Mouse (Mus musculus) midbrain, embryonic 12.5 days (tissue): Measurements from ENCODE around the gene Fndc9. TPM values are rescaled to one million over a fixed set of nuclear protein-coding genes. Genes with fewer than 3 reads are reported as not detected.

Experiments used
- ATAC-seq: fragments of 200-750 bp; cut with Nextera tagmentation; 2 replicates; pipeline ENCODE4 v1.8.0; 2017; ENCODE audit warnings: low read depth, moderate TSS enrichment, moderate library complexity; ENCODE audit not compliant: low FRiP score
- H3K27ac ChIP-seq: fragments of 300-500 bp; sonication (generic); replicated peaks from 2 replicates; pipeline ENCODE4 v1.5.1; 2016; ENCODE audit warnings: mild to moderate bottlenecking
- H3K27me3 ChIP-seq: fragments of 300-500 bp; sonication (generic); 2 replicates; pipeline ENCODE4 v1.6.1; 2016; ENCODE audit warnings: mild to moderate bottlenecking
- H3K36me3 ChIP-seq: fragments of 300-500 bp; sonication (generic); 2 replicates; pipeline ENCODE4 v1.6.1; 2016
- H3K4me1 ChIP-seq: fragments of 300-500 bp; sonication (generic); 2 replicates; pipeline ENCODE4 v1.6.1; 2016
- H3K4me2 ChIP-seq: fragments of 300-500 bp; sonication (generic); replicated peaks from 2 replicates; pipeline ENCODE4 v1.6.1; 2016; ENCODE audit warnings: mild to moderate bottlenecking, moderate library complexity
- H3K4me3 ChIP-seq: fragments of 300-500 bp; sonication (generic); 2 replicates; pipeline ENCODE4 v1.5.1; 2016; ENCODE audit warnings: mild to moderate bottlenecking
- H3K9ac ChIP-seq: fragments of 300-500 bp; sonication (generic); replicated peaks from 2 replicates; pipeline ENCODE4 v1.6.1; 2016; ENCODE audit warnings: mild to moderate bottlenecking, moderate library complexity
- H3K9me3 ChIP-seq: fragments of 300-500 bp; sonication (generic); 2 replicates; pipeline ENCODE4 v1.6.1; 2016; ENCODE audit warnings: mild to moderate bottlenecking
- WGBS: fragments of 180-500 bp; shearing (Covaris S2); methylation state at CpG from one replicate; pipeline ENCODE4 v1.1.7; 2016; 5-methylcytosine and 5-hydroxymethylcytosine counted together
- polyA plus RNA-seq: library from polyadenylated mRNA; unstranded; fragments of >200 nt; fragmentation: Nextera tagmentation; extraction: Ambion mirVana; gene quantifications from 2 replicates; pipeline ENCODE4 v1.2.1, GENCODE M21; 2016

Gene Fndc9
- polyA plus RNA-seq, 1 experiment from 2014 or later = 2.2 TPM

- H3K4me2 ChIP-seq = no peak overlapping the region
- WGBS = 41% methylated on average over 4 of the region's 4 CpGs
- ATAC-seq = no peak
- H3K27ac ChIP-seq = no peak overlapping the region
- H3K4me3 ChIP-seq = no peak overlapping the region
- H3K36me3 ChIP-seq = peaks cover 53% of the 10 kb centered on the region
- no peaks in the 10 kb centered on the region for H3K9me3 ChIP-seq
- H3K4me1 ChIP-seq = peaks cover 16% of the 10 kb centered on the region
- no peak overlapping the region for H3K9ac ChIP-seq
- H3K27me3 ChIP-seq = no peaks in the 10 kb centered on the region
Measured at GRCm38 (mm10) chr11:46236976-46237375, 1.6 kb downstream of the Fndc9 start.

- 91% methylated on average over 7 of the region's 7 CpGs for WGBS
- Histone ChIP-seq H3K27ac (no peak overlapping the region), H3K36me3 (peaks cover 62% of the 10 kb centered on the region), H3K9ac (no peak overlapping the region), H3K4me2 (no peak overlapping the region), H3K9me3 (no peaks in the 10 kb centered on the region), H3K27me3 (no peaks in the 10 kb centered on the region), H3K4me3 (no peak overlapping the region), H3K4me1 (peaks cover under 1% of the 10 kb centered on the region; the same call in 1 of the 2 replicates)
- no peak for ATAC-seq
Measured at GRCm38 (mm10) chr11:46241150-46241673, 5.9 kb downstream of the Fndc9 start.

GRCm38 (mm10) chr11:46241985-46242384 lies 6.7 kb downstream of the Fndc9 start:
- H3K9ac ChIP-seq = no peak overlapping the region
- 92% methylated on average over 8 of the region's 8 CpGs for WGBS

GRCm38 (mm10) chr11:46244731-46245604 lies 9.6 kb downstream of the Fndc9 start:
- no peaks in the 10 kb centered on the region for H3K27me3 ChIP-seq
- 87% methylated on average over 23 of the region's 23 CpGs for WGBS
- H3K4me3 ChIP-seq = no peak overlapping the region
- peaks cover 67% of the 10 kb centered on the region for H3K36me3 ChIP-seq
- no peak overlapping the region for H3K4me2 ChIP-seq
- H3K9ac ChIP-seq = no peak overlapping the region
- no peak for ATAC-seq
- no peaks in the 10 kb centered on the region for H3K9me3 ChIP-seq
- H3K27ac ChIP-seq = no peak overlapping the region
- no peaks in the 10 kb centered on the region for H3K4me1 ChIP-seq

More at GRCm38 (mm10) chr11:46241985-46242384, 6.7 kb downstream of the Fndc9 start:
- Histone ChIP-seq H3K36me3 (peaks cover 69% of the 10 kb centered on the region), H3K27me3 (no peaks in the 10 kb centered on the region), H3K4me2 (no peak overlapping the region), H3K4me3 (no peak overlapping the region), H3K9me3 (no peaks in the 10 kb centered on the region), H3K27ac (no peak overlapping the region), H3K4me1 (no peaks in the 10 kb centered on the region)
- ATAC-seq = no peak

GRCm38 (mm10) chr11:46245926-46246325 lies 10.6 kb downstream of the Fndc9 start:
- no peaks in the 10 kb centered on the region for H3K9me3 ChIP-seq
- no peak for ATAC-seq
- no peak overlapping the region for H3K9ac ChIP-seq
- H3K4me3 ChIP-seq = no peak overlapping the region
- no peak overlapping the region for H3K4me2 ChIP-seq
- H3K4me1 ChIP-seq = no peaks in the 10 kb centered on the region
- H3K27ac ChIP-seq = no peak overlapping the region
- WGBS = 85% methylated on average over 8 of the region's 8 CpGs
- H3K27me3 ChIP-seq = no peaks in the 10 kb centered on the region
- peaks cover 67% of the 10 kb centered on the region for H3K36me3 ChIP-seq

- Histone ChIP-seq H3K36me3 (peaks cover 62% of the 10 kb centered on the region), H3K9me3 (no peaks in the 10 kb centered on the region), H3K27me3 (no peaks in the 10 kb centered on the region), H3K4me3 (no peak overlapping the region), H3K4me2 (no peak overlapping the region), H3K27ac (no peak overlapping the region), H3K9ac (no peak overlapping the region), H3K4me1 (no peaks in the 10 kb centered on the region)
- no peak for ATAC-seq
- WGBS = 86% methylated on average over 7 of the region's 7 CpGs
Measured at GRCm38 (mm10) chr11:46246393-46246792, 11.1 kb downstream of the Fndc9 start.

- Histone ChIP-seq H3K9me3 (no peaks in the 10 kb centered on the region), H3K27ac (no peak overlapping the region), H3K27me3 (no peaks in the 10 kb centered on the region), H3K36me3 (peaks cover 67% of the 10 kb centered on the region), H3K4me1 (no peaks in the 10 kb centered on the region), H3K4me3 (no peak overlapping the region), H3K4me2 (no peak overlapping the region), H3K9ac (no peak overlapping the region)
- 92% methylated on average over 3 of the region's 3 CpGs for WGBS
- ATAC-seq = no peak
Measured at GRCm38 (mm10) chr11:46248352-46248751, 13.0 kb downstream of the Fndc9 start.

- H3K4me2 ChIP-seq = no peak overlapping the region
- no peak overlapping the region for H3K27ac ChIP-seq
- no peaks in the 10 kb centered on the region for H3K27me3 ChIP-seq
- H3K36me3 ChIP-seq = peaks cover 81% of the 10 kb centered on the region
- no peak overlapping the region for H3K4me3 ChIP-seq
- H3K4me1 ChIP-seq = no peaks in the 10 kb centered on the region
- no peaks in the 10 kb centered on the region for H3K9me3 ChIP-seq
- WGBS = 37% methylated on average over 7 of the region's 7 CpGs
- peak; percentile 47; the same call in 1 of the 2 replicates for ATAC-seq
- H3K9ac ChIP-seq = no peak overlapping the region
Measured at GRCm38 (mm10) chr11:46251994-46252393, 16.7 kb downstream of the Fndc9 start.

GRCm38 (mm10) chr11:46255291-46255690 lies 20.0 kb downstream of the Fndc9 start:
- WGBS = 85% methylated on average over 2 of the region's 2 CpGs
- Histone ChIP-seq H3K9ac (no peak overlapping the region), H3K27me3 (no peaks in the 10 kb centered on the region), H3K9me3 (peaks cover 3% of the 10 kb centered on the region; the same call in 1 of the 2 replicates), H3K4me3 (no peak overlapping the region), H3K4me2 (no peak overlapping the region), H3K36me3 (peaks cover 79% of the 10 kb centered on the region), H3K4me1 (no peaks in the 10 kb centered on the region), H3K27ac (no peak overlapping the region)
- ATAC-seq = no peak

GRCm38 (mm10) chr11:46258207-46258606 lies 22.9 kb downstream of the Fndc9 start:
- peak; percentile 34; the same call in 1 of the 2 replicates for ATAC-seq
- peaks cover 84% of the 10 kb centered on the region for H3K36me3 ChIP-seq

GRCm38 (mm10) chr11:46258749-46259148 lies 23.4 kb downstream of the Fndc9 start:
- no peaks in the 10 kb centered on the region for H3K27me3 ChIP-seq
- 91% methylated on average over 8 of the region's 8 CpGs for WGBS
- no peak overlapping the region for H3K4me2 ChIP-seq
- no peak overlapping the region for H3K27ac ChIP-seq
- no peaks in the 10 kb centered on the region for H3K4me1 ChIP-seq
- no peak overlapping the region for H3K4me3 ChIP-seq
- peaks cover 3% of the 10 kb centered on the region; the same call in 1 of the 2 replicates for H3K9me3 ChIP-seq
- peaks cover 84% of the 10 kb centered on the region for H3K36me3 ChIP-seq
- no peak for ATAC-seq
- H3K9ac ChIP-seq = no peak overlapping the region

More at GRCm38 (mm10) chr11:46258207-46258606, 22.9 kb downstream of the Fndc9 start:
- Histone ChIP-seq H3K4me2 (no peak overlapping the region), H3K9ac (no peak overlapping the region), H3K4me3 (no peak overlapping the region), H3K4me1 (no peaks in the 10 kb centered on the region), H3K27me3 (no peaks in the 10 kb centered on the region), H3K27ac (no peak overlapping the region), H3K9me3 (peaks cover 3% of the 10 kb centered on the region; the same call in 1 of the 2 replicates)
- WGBS = 68% methylated on average over 4 of the region's 4 CpGs

GRCm38 (mm10) chr11:46262854-46263253 lies 27.5 kb downstream of the Fndc9 start:
- H3K9ac ChIP-seq = no peak overlapping the region
- no peaks in the 10 kb centered on the region for H3K9me3 ChIP-seq
- peaks cover 86% of the 10 kb centered on the region for H3K36me3 ChIP-seq
- 90% methylated on average over 3 of the region's 3 CpGs for WGBS
- no peaks in the 10 kb centered on the region for H3K27me3 ChIP-seq
- H3K4me3 ChIP-seq = no peak overlapping the region
- H3K4me2 ChIP-seq = no peak overlapping the region
- no peak overlapping the region for H3K27ac ChIP-seq
- no peaks in the 10 kb centered on the region for H3K4me1 ChIP-seq
- ATAC-seq = no peak
